Mouse (Mus musculus) midbrain, embryonic 15.5 days (tissue): Measurements from ENCODE around the gene Gm20696. TPM values are rescaled to one million over a fixed set of nuclear protein-coding genes. Genes with fewer than 3 reads are reported as not detected.

Experiments used
- ATAC-seq: fragments of 200-750 bp; cut with Nextera tagmentation; replicated peaks from 2 replicates; pipeline ENCODE4 v1.8.0; 2017; ENCODE audit warnings: moderate TSS enrichment
- H3K27ac ChIP-seq: fragments of 300-500 bp; sonication (generic); 2 replicates; pipeline ENCODE4 v1.5.1; 2015; ENCODE audit warnings: mild to moderate bottlenecking, inconsistent platforms
- H3K27me3 ChIP-seq: fragments of 300-500 bp; sonication (generic); replicated peaks from 2 replicates; pipeline ENCODE4 v1.6.1; 2015; ENCODE audit warnings: inconsistent platforms
- H3K36me3 ChIP-seq: fragments of 300-500 bp; sonication (generic); replicated peaks from 2 replicates; pipeline ENCODE4 v1.6.1; 2015; ENCODE audit warnings: inconsistent platforms
- H3K4me1 ChIP-seq: fragments of 300-500 bp; sonication (generic); 2 replicates; pipeline ENCODE4 v1.6.1; 2015; ENCODE audit warnings: inconsistent platforms
- H3K4me2 ChIP-seq: fragments of 300-500 bp; sonication (generic); 2 replicates; pipeline ENCODE4 v1.6.1; 2015; ENCODE audit warnings: inconsistent platforms, mild to moderate bottlenecking, moderate library complexity
- H3K4me3 ChIP-seq: fragments of 300-500 bp; sonication (generic); 2 replicates; pipeline ENCODE4 v1.5.1; 2015; ENCODE audit warnings: mild to moderate bottlenecking, inconsistent platforms
- H3K9ac ChIP-seq: fragments of 300-500 bp; sonication (generic); 2 replicates; pipeline ENCODE4 v1.6.1; 2015; ENCODE audit warnings: mild to moderate bottlenecking, inconsistent platforms
- H3K9me3 ChIP-seq: fragments of 300-500 bp; sonication (generic); 2 replicates; pipeline ENCODE4 v1.6.1; 2016; ENCODE audit warnings: inconsistent platforms
- WGBS: fragments of 180-500 bp; shearing (Covaris S2); methylation state at CpG from one replicate; pipeline ENCODE4 v1.1.7; 2015; ENCODE audit warnings: mixed read lengths; 5-methylcytosine and 5-hydroxymethylcytosine counted together
- polyA plus RNA-seq: library from polyadenylated mRNA; unstranded; fragments of >200 nt; fragmentation: Nextera tagmentation; extraction: Ambion mirVana; gene quantifications from 2 replicates; pipeline ENCODE4 v1.2.1, GENCODE M21; 2015

The Gm20696 gene
- polyA plus RNA-seq, 1 experiment from 2014 or later, result 2.9 TPM

- ATAC-seq, result no peak
- no peaks in the 10 kb centered on the region for H3K36me3 ChIP-seq
- no peaks in the 10 kb centered on the region for H3K27me3 ChIP-seq
- no peaks in the 10 kb centered on the region for H3K9me3 ChIP-seq
- peaks cover 6% of the 10 kb centered on the region for H3K4me1 ChIP-seq
- no peak overlapping the region for H3K27ac ChIP-seq
- H3K9ac ChIP-seq, result no peak overlapping the region
- WGBS, result 85% methylated on average over 10 of the region's 10 CpGs
- H3K4me2 ChIP-seq, result no peak overlapping the region
- H3K4me3 ChIP-seq, result no peak overlapping the region
Measured at GRCm38 (mm10) chr6:99339986-99340721, 326.4 kb downstream of the Gm20696 start.

DNA sequence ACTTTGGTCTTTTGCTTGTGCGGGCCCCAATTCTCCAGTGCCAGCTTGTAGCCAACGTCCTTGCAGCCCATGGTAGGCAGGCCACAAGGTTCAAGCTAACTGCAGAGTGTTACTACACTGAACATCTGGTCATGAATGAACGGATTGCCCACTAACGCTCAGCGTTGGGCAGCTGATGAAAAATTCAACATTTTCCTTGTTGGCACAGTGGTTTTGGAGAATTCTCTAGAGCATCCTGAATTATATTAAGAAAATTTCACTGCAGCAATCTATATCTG, 327.3 kb downstream of the Gm20696 start:
- no peaks in the 10 kb centered on the region for H3K9me3 ChIP-seq
- H3K27ac ChIP-seq, result no peak overlapping the region
- no peaks in the 10 kb centered on the region for H3K27me3 ChIP-seq
- H3K36me3 ChIP-seq, result no peaks in the 10 kb centered on the region
- peaks cover 6% of the 10 kb centered on the region for H3K4me1 ChIP-seq
- no peak for ATAC-seq
- 52% methylated on average over 5 of the region's 5 CpGs for WGBS
- H3K4me3 ChIP-seq, result no peak overlapping the region
- H3K4me2 ChIP-seq, result no peak overlapping the region
- H3K9ac ChIP-seq, result no peak overlapping the region

DNA sequence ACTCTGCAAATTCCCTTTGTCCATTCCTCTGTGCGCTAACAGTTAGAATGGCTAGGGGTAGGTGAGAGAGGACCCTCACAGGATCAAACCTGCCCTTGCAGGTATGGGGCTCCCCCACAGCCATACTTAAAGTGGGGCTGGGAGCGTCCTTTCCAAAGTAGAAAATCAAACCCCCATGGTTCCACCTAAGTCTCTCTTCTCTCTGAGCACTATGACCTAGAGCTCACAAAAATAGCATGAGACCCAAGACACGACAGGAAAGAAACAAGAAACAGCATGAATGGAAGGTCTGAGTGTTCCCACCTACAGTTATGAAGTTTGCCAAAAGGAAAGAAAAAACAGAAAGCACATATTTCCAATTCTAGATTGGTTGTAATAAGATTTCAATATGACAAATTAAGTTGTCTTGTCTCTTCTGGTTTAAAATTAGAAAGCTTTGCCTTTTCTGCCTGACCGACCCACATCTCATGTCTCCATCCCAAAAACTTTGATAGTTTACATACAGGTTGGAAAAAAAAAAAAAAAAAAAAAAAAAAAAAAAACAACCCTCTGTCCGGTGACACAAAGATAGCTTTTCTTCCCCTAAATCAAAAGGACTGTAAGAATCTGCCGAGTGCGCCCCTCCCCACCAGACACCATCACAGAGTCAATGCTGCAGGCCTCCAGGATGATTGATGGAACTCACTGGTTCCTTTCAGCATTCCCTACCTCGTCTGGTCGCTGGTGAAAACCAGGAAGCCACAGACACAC, 327.8 kb downstream of the Gm20696 start:
- WGBS, result 63% methylated on average over 9 of the region's 9 CpGs
- no peaks in the 10 kb centered on the region for H3K36me3 ChIP-seq
- no peaks in the 10 kb centered on the region for H3K27me3 ChIP-seq
- no peak overlapping the region for H3K27ac ChIP-seq
- H3K4me1 ChIP-seq, result peaks cover 6% of the 10 kb centered on the region
- H3K4me3 ChIP-seq, result no peak overlapping the region
- H3K4me2 ChIP-seq, result no peak overlapping the region
- no peak overlapping the region for H3K9ac ChIP-seq
- no peak for ATAC-seq
- no peaks in the 10 kb centered on the region for H3K9me3 ChIP-seq

DNA sequence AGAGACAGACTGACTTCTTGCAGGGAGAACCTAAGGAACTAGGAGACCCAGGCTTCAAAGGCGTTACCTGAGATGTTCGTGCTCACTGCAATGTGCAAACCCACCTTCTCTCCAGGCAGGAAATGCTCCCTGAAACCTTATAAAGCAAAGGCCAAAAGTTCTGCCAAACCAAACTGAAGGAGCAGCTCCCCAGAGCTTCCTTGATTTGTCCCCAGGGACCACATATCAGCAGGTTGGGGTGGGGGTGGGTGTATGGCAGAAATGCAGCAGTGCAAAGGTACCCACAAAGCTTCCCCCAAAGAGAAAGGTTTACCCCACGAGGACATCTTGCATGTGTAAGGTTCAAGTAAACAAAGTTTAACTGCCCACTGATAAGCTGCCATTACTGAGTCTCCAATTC, 328.4 kb downstream of the Gm20696 start:
- H3K27ac ChIP-seq, result no peak overlapping the region
- H3K36me3 ChIP-seq, result no peaks in the 10 kb centered on the region
- no peak overlapping the region for H3K4me3 ChIP-seq
- no peaks in the 10 kb centered on the region for H3K27me3 ChIP-seq
- no peak overlapping the region for H3K9ac ChIP-seq
- no peaks in the 10 kb centered on the region for H3K9me3 ChIP-seq
- WGBS, result 69% methylated on average over 3 of the region's 3 CpGs
- no peak overlapping the region for H3K4me2 ChIP-seq
- H3K4me1 ChIP-seq, result peaks cover 6% of the 10 kb centered on the region
- no peak for ATAC-seq

DNA sequence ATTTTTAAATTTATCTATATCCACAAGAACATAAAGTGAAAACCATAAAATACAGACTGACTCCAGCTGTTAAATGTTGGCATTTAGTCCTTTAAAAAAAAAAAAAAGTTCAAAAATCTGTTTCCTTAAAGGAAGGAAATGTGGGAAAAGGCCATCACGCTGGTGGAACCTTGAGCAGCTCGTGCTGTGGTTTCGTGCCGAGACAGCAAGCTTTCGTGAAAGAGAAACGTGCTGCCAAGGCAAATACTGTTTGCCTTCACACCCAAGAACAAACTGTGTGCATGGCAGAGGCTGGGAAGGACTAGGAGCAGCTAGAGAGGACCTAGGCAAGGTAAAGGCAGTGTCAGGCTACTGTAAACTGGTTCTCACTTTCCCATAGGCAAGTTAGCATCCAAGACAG, 329.0 kb downstream of the Gm20696 start:
- Histone ChIP-seq H3K4me3 (no peak overlapping the region), H3K27me3 (no peaks in the 10 kb centered on the region), H3K4me2 (no peak overlapping the region), H3K4me1 (peaks cover 6% of the 10 kb centered on the region), H3K27ac (no peak overlapping the region), H3K9me3 (no peaks in the 10 kb centered on the region), H3K9ac (no peak overlapping the region), H3K36me3 (no peaks in the 10 kb centered on the region)
- ATAC-seq, result no peak
- WGBS, result 65% methylated on average over 6 of the region's 6 CpGs

- no peak overlapping the region for H3K9ac ChIP-seq
- no peaks in the 10 kb centered on the region for H3K27me3 ChIP-seq
- ATAC-seq, result no peak
- no peaks in the 10 kb centered on the region for H3K9me3 ChIP-seq
- 65% methylated on average over 5 of the region's 5 CpGs for WGBS
- H3K36me3 ChIP-seq, result no peaks in the 10 kb centered on the region
- no peak overlapping the region for H3K4me2 ChIP-seq
- no peak overlapping the region for H3K27ac ChIP-seq
- H3K4me1 ChIP-seq, result peaks cover 6% of the 10 kb centered on the region
- no peak overlapping the region for H3K4me3 ChIP-seq
Measured at GRCm38 (mm10) chr6:99336191-99336590, 330.4 kb downstream of the Gm20696 start.

DNA sequence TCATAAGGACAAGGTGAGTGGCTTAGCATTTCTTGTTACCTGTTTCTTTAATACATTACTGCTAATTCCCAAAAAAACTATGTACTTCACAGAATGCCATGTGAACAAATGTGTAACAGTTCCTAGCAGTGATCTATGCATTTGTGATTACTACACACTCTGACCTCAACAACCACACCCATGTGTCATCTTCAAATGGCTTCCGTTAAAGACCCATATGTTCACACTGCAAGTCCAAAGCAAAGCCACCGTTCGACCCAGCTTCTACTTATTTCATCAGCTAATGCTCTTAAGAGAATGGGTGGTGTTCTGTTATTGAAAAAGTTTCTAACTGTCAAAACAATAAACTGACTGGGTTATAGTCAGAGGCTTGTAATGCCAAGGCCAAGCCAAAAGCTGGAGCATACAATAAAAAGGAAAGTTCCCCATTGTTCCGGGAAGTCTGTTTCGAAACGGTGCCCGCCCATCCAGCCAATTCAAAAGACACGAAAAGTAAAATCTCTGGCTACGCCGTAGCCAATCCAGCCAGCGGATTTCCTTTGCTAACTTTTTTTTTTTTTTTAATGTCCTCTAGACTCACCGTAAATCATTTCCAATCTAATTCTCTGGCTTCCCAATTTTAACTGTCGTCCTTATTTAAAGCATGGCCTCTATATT, 331.3 kb downstream of the Gm20696 start:
- no peak overlapping the region for H3K4me2 ChIP-seq
- no peaks in the 10 kb centered on the region for H3K27me3 ChIP-seq
- peaks cover 6% of the 10 kb centered on the region for H3K4me1 ChIP-seq
- no peaks in the 10 kb centered on the region for H3K36me3 ChIP-seq
- H3K9me3 ChIP-seq, result no peaks in the 10 kb centered on the region
- 65% methylated on average over 13 of the region's 13 CpGs for WGBS
- no peak overlapping the region for H3K9ac ChIP-seq
- ATAC-seq, result no peak
- no peak overlapping the region for H3K4me3 ChIP-seq
- H3K27ac ChIP-seq, result no peak overlapping the region

GRCm38 (mm10) chr6:99334255-99334654, 332.3 kb downstream of the Gm20696 start:
- H3K9ac ChIP-seq, result no peak overlapping the region
- WGBS, result 97% methylated on average over 3 of the region's 3 CpGs
- peaks cover 3% of the 10 kb centered on the region for H3K4me1 ChIP-seq
- ATAC-seq, result no peak
- H3K9me3 ChIP-seq, result no peaks in the 10 kb centered on the region
- no peak overlapping the region for H3K4me3 ChIP-seq
- no peak overlapping the region for H3K27ac ChIP-seq
- H3K27me3 ChIP-seq, result no peaks in the 10 kb centered on the region
- H3K36me3 ChIP-seq, result no peaks in the 10 kb centered on the region
- H3K4me2 ChIP-seq, result no peak overlapping the region

GRCm38 (mm10) chr6:99333127-99333526, 333.5 kb downstream of the Gm20696 start:
- no peak overlapping the region for H3K4me3 ChIP-seq
- ATAC-seq, result no peak
- no peak overlapping the region for H3K27ac ChIP-seq
- no peaks in the 10 kb centered on the region for H3K36me3 ChIP-seq
- no peak overlapping the region for H3K9ac ChIP-seq
- H3K27me3 ChIP-seq, result no peaks in the 10 kb centered on the region
- H3K9me3 ChIP-seq, result no peaks in the 10 kb centered on the region
- H3K4me2 ChIP-seq, result no peak overlapping the region
- 86% methylated on average over 5 of the region's 5 CpGs for WGBS
- no peaks in the 10 kb centered on the region for H3K4me1 ChIP-seq

GRCm38 (mm10) chr6:99330169-99330568, 336.4 kb downstream of the Gm20696 start:
- no peak overlapping the region for H3K9ac ChIP-seq
- no peak overlapping the region for H3K4me2 ChIP-seq
- no peak overlapping the region for H3K27ac ChIP-seq
- no peaks in the 10 kb centered on the region for H3K36me3 ChIP-seq
- no peaks in the 10 kb centered on the region for H3K27me3 ChIP-seq
- no peaks in the 10 kb centered on the region for H3K9me3 ChIP-seq
- WGBS, result 87% methylated on average over 4 of the region's 4 CpGs
- no peak overlapping the region for H3K4me3 ChIP-seq
- H3K4me1 ChIP-seq, result no peaks in the 10 kb centered on the region
- no peak for ATAC-seq

DNA sequence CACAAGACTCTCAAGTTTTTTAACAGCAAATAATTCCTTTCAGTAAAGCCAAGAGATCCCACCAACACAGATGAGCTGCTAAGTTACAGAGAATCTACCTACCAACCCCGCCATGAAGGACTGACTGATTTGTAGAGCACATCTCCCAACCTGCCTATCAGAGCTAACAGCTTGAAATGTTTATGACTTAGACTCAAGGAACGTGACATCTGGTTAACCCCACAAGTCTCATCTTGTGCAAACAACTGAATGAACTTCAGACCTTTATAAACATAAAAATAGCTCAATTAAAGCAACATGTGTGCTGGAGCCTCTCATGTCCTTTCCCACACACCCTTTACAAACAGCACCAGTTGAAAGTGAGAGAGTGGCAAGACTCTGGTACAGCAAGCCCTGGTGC, 338.0 kb downstream of the Gm20696 start:
- no peaks in the 10 kb centered on the region for H3K4me1 ChIP-seq
- 80% methylated on average over 2 of the region's 2 CpGs for WGBS
- ATAC-seq, result no peak
- no peaks in the 10 kb centered on the region for H3K36me3 ChIP-seq
- H3K27ac ChIP-seq, result no peak overlapping the region
- H3K9ac ChIP-seq, result no peak overlapping the region
- no peaks in the 10 kb centered on the region for H3K9me3 ChIP-seq
- no peaks in the 10 kb centered on the region for H3K27me3 ChIP-seq
- no peak overlapping the region for H3K4me3 ChIP-seq
- no peak overlapping the region for H3K4me2 ChIP-seq

DNA sequence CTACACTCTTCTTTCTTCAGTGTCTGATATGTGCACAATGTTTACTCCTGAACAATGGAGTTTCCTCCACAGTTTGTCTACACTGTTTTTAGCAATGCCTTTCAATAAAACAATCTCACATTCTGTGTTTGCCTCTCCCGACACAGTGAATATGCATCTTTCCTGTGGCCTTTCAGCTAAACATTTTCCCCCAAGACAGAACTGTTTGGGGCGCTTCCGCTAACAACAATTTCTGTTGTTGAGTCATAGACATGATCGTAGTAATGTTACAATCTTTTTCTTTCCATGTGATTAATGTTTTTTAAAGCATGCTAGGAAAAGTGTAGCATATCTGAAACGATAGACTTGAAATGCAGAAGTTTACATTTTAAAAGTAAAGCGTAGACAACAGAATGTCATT, 338.5 kb downstream of the Gm20696 start:
- ATAC-seq, result no peak
- H3K9me3 ChIP-seq, result no peaks in the 10 kb centered on the region
- no peak overlapping the region for H3K27ac ChIP-seq
- no peaks in the 10 kb centered on the region for H3K4me1 ChIP-seq
- H3K4me3 ChIP-seq, result no peak overlapping the region
- no peak overlapping the region for H3K4me2 ChIP-seq
- no peaks in the 10 kb centered on the region for H3K36me3 ChIP-seq
- 91% methylated on average over 6 of the region's 6 CpGs for WGBS
- H3K9ac ChIP-seq, result no peak overlapping the region
- H3K27me3 ChIP-seq, result no peaks in the 10 kb centered on the region

- H3K4me3 ChIP-seq, result no peak overlapping the region
- no peaks in the 10 kb centered on the region for H3K36me3 ChIP-seq
- WGBS, result 81% methylated on average over 11 of the region's 11 CpGs
- H3K27ac ChIP-seq, result no peak overlapping the region
- H3K4me2 ChIP-seq, result no peak overlapping the region
- no peak for ATAC-seq
- H3K4me1 ChIP-seq, result no peaks in the 10 kb centered on the region
- H3K9me3 ChIP-seq, result no peaks in the 10 kb centered on the region
- H3K9ac ChIP-seq, result no peak overlapping the region
- H3K27me3 ChIP-seq, result no peaks in the 10 kb centered on the region
Measured at GRCm38 (mm10) chr6:99327721-99328120, 338.9 kb downstream of the Gm20696 start.
